Mouse (Mus musculus) forebrain, embryonic 10.5 days (tissue): Measurements from ENCODE around the gene Tet1. TPM values are rescaled to one million over a fixed set of nuclear protein-coding genes. Genes with fewer than 3 reads are reported as not detected.
A peak's percentile ranks its signal among the peaks of the same experiment; 100 is the strongest.

Experiments
- DNase-seq: peaks from one replicate; pipeline ENCODE4 v3.0.0-alpha.2; 2017; ENCODE audit warnings: low spot score; ENCODE audit errors: extremely low spot score
- H3K27ac ChIP-seq: fragments of 300-500 bp; sonication (generic); 2 replicates; pipeline ENCODE4 v1.5.1; 2016; ENCODE audit warnings: mild to moderate bottlenecking
- H3K27me3 ChIP-seq: fragments of 300-500 bp; sonication (generic); 2 replicates; pipeline ENCODE4 v1.6.1; 2016; ENCODE audit warnings: mild to moderate bottlenecking; ENCODE audit not compliant: poor library complexity, severe bottlenecking
- H3K36me3 ChIP-seq: fragments of 300-500 bp; sonication (generic); replicated peaks from 2 replicates; pipeline ENCODE4 v1.6.1; 2016; ENCODE audit warnings: mild to moderate bottlenecking, moderate library complexity
- H3K4me1 ChIP-seq: fragments of 300-500 bp; sonication (generic); 2 replicates; pipeline ENCODE4 v1.6.1; 2016
- H3K4me3 ChIP-seq: fragments of 300-500 bp; sonication (generic); 2 replicates; pipeline ENCODE4 v1.5.1; 2016; ENCODE audit warnings: mild to moderate bottlenecking, moderate library complexity
- H3K9me3 ChIP-seq: fragments of 300-500 bp; sonication (generic); 2 replicates; pipeline ENCODE4 v1.6.1; 2016; ENCODE audit warnings: mild to moderate bottlenecking, moderate library complexity
- WGBS: fragments of 180-500 bp; shearing (Covaris S2); methylation state at CpG from one replicate; pipeline ENCODE4 v1.1.7; 2016; 5-methylcytosine and 5-hydroxymethylcytosine counted together
- polyA plus RNA-seq: library from polyadenylated mRNA; unstranded; fragments of >200 nt; fragmentation: Nextera tagmentation; extraction: Ambion mirVana; gene quantifications from 2 replicates; pipeline ENCODE4 v1.2.1, GENCODE M21; 2016

Gene Tet1
- polyA plus RNA-seq, 1 experiment from 2014 or later = 30.6 TPM

DNA sequence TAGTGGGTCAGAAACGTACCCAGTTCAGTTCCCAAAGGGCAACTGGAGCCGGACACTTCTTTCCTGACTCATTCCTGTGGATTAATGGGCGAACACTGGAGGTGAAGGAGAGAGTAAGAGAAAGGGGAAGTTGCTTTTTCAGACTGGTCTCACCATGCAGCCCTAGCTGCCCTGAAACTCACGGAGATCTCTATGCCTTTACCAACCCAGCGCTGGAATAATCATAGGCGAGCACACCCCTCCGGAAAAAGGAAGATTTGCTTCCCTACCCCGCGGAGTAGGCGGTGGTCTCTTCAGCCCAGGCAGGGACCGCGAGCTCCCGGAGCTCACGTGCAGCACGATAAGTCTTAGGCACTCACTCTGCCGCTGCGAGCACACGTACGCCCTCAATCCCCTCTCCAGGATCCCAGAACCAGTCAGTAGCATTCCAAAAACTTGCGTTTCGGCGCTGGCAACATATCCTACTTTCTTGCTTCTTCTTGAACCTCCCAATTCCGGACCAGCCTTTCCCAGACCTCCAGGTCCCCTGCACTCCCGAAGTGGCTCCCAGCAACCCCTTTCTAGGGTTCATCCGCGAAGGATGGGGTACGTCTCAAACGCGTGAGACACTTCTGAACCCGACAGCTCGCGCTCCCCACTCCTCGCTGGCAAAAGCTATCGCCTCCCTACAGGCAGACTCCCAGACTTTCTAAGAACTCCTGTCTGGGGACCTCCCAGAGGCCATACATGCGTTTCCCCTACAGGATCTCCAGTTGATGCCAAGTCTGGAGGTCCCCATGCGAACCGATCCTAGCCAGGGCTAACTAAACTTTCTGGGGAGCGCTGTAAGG lies 22.6 kb downstream of the Tet1 start:
- Histone ChIP-seq H3K4me1 (peaks cover 45% of the 10 kb centered on the region), H3K4me3 (peak overlapping the region; percentile 85), H3K27me3 (peaks cover 19% of the 10 kb centered on the region), H3K27ac (peak overlapping the region; percentile 90), H3K36me3 (no peaks in the 10 kb centered on the region), H3K9me3 (no peaks in the 10 kb centered on the region)
- under 1% methylated on average over 38 of the region's 38 CpGs for WGBS
- peak; percentile 63 for DNase-seq

DNA sequence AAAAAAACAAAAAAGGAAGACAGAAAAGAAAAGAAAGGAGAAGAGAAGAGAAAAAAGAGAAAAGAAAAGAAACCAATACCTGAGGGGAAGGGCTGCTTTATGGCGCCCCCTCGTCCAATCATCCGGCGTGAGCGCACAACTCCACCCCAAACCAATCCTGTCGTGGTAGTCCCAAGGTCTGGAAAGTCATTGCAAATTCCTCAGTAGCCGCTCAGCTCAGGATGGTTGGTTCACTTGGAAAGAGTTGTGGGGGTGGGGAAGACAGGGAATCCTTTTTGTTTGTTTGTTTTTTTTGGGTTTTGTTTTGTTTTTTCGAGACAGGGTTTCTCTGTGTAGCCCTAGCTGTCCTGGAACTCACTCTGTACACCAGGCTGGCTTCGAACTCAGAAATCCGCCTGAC lies 23.3 kb downstream of the Tet1 start:
- Histone ChIP-seq H3K36me3 (peaks cover 1% of the 10 kb centered on the region), H3K9me3 (no peaks in the 10 kb centered on the region), H3K4me1 (peaks cover 46% of the 10 kb centered on the region), H3K27me3 (peaks cover 19% of the 10 kb centered on the region), H3K4me3 (peak overlapping the region; percentile 85), H3K27ac (no peak overlapping the region)
- no peak for DNase-seq
- 38% methylated on average over 10 of the region's 10 CpGs for WGBS

DNA sequence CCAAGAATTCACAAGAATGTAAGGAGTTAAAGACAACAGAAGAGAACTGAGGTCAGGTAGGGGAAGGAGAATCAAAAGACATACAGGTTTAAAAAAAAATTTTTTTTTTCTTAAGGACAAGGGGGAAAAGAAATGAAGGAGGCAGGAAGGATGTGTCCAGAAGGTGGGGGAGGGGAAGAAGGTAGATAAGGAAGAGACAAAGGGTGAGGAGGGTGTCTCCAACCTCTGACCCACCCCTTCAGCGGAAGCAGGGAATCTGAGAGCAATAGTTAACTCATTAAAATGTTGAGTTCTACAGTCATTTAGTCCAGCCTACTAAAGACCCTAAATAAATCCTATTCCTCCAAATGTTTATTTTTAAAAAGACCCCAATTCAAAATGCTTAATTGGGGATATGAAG lies 24.3 kb downstream of the Tet1 start:
- H3K27me3 ChIP-seq = peaks cover 19% of the 10 kb centered on the region
- no peak overlapping the region for H3K27ac ChIP-seq
- DNase-seq = no peak
- WGBS = 18% methylated on average over 1 of the region's 1 CpGs
- peaks cover 46% of the 10 kb centered on the region for H3K4me1 ChIP-seq
- peaks cover under 1% of the 10 kb centered on the region; the same call in 1 of the 2 replicates for H3K9me3 ChIP-seq
- H3K36me3 ChIP-seq = peaks cover 8% of the 10 kb centered on the region
- H3K4me3 ChIP-seq = no peak overlapping the region; the same call in 1 of the 2 replicates

DNA sequence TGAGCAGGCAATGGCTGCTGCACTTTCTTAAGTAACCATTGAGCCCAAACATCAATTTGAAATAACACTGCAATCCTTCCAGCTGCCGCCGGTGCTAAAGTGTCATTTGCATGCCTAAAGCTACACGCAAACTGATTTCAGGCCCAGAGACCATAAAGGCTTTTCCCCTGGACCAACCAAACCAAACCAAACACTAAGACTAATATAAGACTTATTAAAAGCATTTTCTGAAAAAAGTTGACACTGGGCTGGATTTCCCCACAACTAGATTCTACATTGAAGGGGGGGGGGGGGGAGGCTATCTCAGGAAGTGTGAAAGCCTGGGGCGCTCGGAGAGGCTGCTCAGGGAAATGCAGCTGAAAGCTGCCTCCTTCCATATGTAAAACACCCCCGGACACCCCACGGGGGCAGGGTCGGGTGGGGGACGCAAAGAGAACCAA lies 24.8 kb downstream of the Tet1 start:
- H3K4me1 ChIP-seq = peaks cover 46% of the 10 kb centered on the region
- peak overlapping the region; percentile 14; the same call in 1 of the 2 replicates for H3K4me3 ChIP-seq
- peaks cover 19% of the 10 kb centered on the region for H3K27me3 ChIP-seq
- H3K27ac ChIP-seq = no peak overlapping the region
- H3K36me3 ChIP-seq = peaks cover 14% of the 10 kb centered on the region
- peaks cover 6% of the 10 kb centered on the region; the same call in 1 of the 2 replicates for H3K9me3 ChIP-seq
- 9% methylated on average over 9 of the region's 9 CpGs for WGBS
- DNase-seq = no peak

DNA sequence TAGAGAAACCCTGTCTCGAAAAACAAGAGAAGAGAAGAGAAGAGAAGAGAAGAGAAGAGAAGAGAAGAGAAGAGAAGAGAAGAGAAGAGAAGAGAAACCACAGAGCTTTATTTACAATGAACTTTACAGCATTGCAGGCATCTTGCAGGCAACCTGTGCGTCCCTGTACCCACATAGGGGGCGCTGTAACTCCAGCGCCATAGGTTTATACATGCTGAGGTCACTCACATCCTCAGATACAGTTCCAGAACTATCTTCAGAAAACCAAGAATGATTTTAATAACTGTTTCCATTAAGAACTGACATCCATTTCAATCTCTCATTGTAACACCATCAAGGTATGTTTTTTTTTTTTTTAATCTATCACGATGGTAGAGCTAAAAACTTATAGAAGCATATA lies 27.6 kb downstream of the Tet1 start:
- Histone ChIP-seq H3K4me3 (no peak overlapping the region), H3K9me3 (peaks cover 6% of the 10 kb centered on the region; the same call in 1 of the 2 replicates), H3K27me3 (peaks cover 11% of the 10 kb centered on the region), H3K27ac (no peak overlapping the region), H3K36me3 (peaks cover 37% of the 10 kb centered on the region), H3K4me1 (peaks cover 35% of the 10 kb centered on the region)
- no peak for DNase-seq
- 56% methylated on average over 5 of the region's 5 CpGs for WGBS

DNA sequence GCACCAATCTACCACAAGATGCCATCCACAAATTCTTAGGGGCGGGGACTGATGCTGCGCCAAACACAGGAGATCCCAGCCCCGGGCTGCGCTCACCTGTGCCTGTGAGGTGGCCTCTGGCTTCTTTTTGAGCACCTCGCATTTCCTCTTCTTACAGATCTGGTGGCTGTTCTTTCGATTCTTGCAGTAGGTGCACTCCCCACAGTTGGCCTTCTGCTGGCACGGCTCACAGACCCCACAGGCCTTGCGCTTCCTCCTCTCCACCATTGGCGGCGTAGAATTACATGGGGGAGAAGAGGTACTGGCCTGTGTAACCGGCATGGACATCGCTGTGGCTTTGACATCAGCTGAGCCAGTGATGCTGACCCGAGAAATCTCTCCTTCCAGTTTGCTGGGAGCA lies 30.7 kb downstream of the Tet1 start:
- 89% methylated on average over 13 of the region's 13 CpGs for WGBS
- Histone ChIP-seq H3K27ac (no peak overlapping the region), H3K27me3 (no peaks in the 10 kb centered on the region), H3K9me3 (peaks cover 6% of the 10 kb centered on the region; the same call in 1 of the 2 replicates), H3K36me3 (peaks cover 47% of the 10 kb centered on the region), H3K4me3 (no peak overlapping the region), H3K4me1 (peaks cover 12% of the 10 kb centered on the region)
- no peak for DNase-seq

DNA sequence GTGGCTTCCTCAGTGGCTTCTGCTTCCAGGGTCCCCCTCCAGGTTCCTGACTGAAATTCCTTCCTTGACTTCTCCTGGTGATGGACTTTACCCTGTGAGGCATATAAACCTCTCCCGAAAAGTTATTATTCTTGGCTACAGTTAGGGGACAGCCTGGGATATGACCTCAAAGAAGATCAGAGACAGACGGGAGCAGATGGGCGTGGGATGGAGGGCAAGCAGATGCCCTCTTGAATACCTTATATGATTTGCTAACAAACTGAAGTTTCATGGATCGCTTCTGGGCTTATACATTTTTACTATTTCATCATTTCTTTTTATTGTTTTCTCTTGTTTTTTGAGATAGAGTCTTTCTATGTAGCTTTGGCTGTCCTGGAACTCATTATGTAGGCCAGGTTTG lies 33.2 kb downstream of the Tet1 start:
- Histone ChIP-seq H3K27me3 (no peaks in the 10 kb centered on the region), H3K4me1 (no peaks in the 10 kb centered on the region), H3K9me3 (peaks cover 6% of the 10 kb centered on the region; the same call in 1 of the 2 replicates), H3K4me3 (no peak overlapping the region), H3K27ac (no peak overlapping the region), H3K36me3 (peaks cover 46% of the 10 kb centered on the region)
- DNase-seq = no peak
- WGBS = 94% methylated on average over 4 of the region's 4 CpGs

DNA sequence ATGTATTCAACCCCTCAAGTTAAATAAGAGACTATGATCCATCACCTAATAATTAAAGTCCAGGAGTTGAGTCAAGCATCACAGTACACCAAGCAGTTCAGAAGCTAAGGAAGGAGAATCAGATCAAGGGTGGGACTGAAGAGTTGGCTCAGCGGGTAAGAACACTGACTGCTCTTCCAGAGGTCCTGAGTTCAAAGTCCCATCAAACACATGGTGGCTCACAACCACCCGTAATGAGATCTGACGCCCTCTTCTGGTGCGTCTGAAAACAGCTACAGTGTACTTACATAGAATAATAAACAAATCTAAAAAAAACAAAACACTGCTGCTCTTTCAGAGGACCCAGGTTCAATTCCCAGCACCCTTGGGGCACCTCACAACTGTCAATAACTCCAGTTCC lies 34.0 kb downstream of the Tet1 start:
- H3K27ac ChIP-seq = no peak overlapping the region
- H3K36me3 ChIP-seq = peaks cover 41% of the 10 kb centered on the region
- peaks cover 6% of the 10 kb centered on the region; the same call in 1 of the 2 replicates for H3K9me3 ChIP-seq
- no peak for DNase-seq
- no peaks in the 10 kb centered on the region for H3K4me1 ChIP-seq
- no peak overlapping the region for H3K4me3 ChIP-seq
- WGBS = 80% methylated on average over 4 of the region's 4 CpGs
- no peaks in the 10 kb centered on the region for H3K27me3 ChIP-seq

DNA sequence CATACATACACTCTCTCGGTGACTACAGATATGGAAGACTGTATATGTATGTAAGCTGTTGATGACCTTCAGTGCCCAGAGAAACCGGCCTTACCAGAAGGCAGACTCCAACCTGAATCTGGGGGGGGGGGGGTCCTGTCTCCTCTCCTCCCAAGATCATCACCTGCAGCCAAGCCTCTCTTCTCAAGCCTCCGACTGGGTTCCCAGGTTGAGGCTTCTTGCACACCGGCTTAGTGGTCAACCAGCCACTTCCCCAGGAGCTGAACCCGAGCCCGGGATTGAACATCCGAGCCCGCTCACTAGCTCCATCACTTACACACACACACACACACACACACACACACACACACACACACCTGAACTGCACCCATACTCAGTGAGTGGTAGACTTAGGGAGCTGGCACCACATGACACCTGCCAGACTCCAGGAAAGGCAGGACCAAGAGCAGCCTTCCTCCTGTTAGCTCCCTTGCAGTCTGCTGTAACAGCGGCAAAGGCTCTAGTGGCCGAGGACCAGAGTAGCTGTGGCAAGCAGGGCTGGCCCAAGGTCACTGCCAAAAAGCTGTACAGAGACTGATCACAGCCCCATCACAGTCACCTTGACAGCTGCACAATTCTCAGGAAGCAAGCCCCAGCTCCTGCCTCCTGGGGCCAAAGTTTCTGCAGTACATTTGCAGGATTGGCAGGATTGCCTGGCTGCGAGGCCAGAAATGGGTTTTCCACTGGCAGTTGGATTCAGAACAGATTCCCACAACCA lies 42.6 kb downstream of the Tet1 start:
- Histone ChIP-seq H3K4me3 (peak overlapping the region; percentile 61), H3K27me3 (no peaks in the 10 kb centered on the region), H3K36me3 (peaks cover 18% of the 10 kb centered on the region), H3K9me3 (peaks cover 4% of the 10 kb centered on the region; the same call in 1 of the 2 replicates), H3K4me1 (peaks cover 35% of the 10 kb centered on the region), H3K27ac (peak overlapping the region; percentile 93)
- DNase-seq = peak; percentile 25
- whole genome bisulfite sequencing = 15% methylated on average over 11 of the region's 11 CpGs

DNA sequence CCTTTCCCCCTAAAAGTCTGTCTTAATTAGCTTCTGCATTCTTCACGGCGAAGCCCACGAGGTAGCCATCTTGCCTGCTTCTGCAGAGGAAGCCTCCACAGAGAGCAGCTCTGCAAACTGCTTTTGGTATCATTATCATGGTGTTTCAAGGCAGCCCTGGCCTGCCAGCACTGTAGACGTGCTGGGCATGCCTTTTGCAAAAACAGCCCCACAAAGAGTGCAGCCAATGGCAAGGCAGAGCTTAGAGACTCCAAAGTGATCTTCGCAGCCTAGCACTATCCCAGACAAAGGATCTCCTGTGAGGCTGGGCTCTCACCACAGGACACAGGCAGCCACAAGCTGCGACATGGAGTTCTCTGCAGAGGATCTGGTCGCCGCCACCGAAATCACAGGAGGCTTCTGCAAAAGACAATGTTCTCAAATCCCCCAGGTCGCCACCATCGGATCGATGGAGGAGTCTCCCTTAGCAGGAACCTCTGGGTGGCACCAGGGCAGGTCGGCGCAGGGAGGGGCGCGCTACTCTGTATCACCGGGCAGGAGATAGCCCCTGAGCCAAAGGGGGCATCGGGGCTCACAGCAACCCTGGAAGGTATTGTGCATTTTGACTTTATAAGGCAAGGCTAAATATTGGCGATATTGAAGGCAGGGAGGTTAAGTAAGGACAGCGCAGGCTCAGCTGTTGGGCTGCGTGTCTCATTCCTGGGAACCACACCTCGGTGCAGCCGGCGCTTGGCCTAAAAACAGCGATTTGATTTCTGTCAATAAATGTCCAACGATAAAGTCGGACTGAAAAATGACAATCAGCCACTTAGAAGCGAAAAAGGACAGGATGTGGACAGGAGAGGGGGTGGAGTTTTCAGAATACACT lies 43.4 kb downstream of the Tet1 start:
- peaks cover 23% of the 10 kb centered on the region for H3K36me3 ChIP-seq
- WGBS = 2% methylated on average over 28 of the region's 28 CpGs
- H3K9me3 ChIP-seq = peaks cover 4% of the 10 kb centered on the region; the same call in 1 of the 2 replicates
- H3K4me3 ChIP-seq = peak overlapping the region; percentile 61
- no peaks in the 10 kb centered on the region for H3K27me3 ChIP-seq
- DNase-seq = peak; percentile 89
- peak overlapping the region; percentile 93 for H3K27ac ChIP-seq
- H3K4me1 ChIP-seq = peaks cover 35% of the 10 kb centered on the region

DNA sequence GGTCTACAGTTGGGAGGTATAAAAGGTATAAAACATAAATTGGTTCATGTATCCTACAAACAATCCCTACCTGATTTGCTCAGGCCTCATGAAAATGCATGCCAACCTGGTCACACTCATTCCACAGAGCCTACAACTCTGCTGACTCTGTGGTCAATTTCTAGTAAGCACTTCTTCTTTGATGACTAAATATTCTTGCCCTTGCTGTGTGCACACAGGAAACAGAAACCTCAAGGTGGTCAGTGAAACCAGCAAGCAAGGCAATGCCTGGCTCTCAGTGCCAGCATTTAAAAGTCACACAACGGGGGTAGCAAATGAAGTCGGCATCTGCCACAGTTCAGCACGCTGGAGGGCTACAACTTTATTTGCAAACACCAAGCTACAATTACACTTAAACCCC lies 45.2 kb downstream of the Tet1 start:
- no peak for DNase-seq
- Histone ChIP-seq H3K4me1 (peaks cover 35% of the 10 kb centered on the region), H3K27ac (peak overlapping the region; percentile 72; the same call in 1 of the 2 replicates), H3K27me3 (no peaks in the 10 kb centered on the region), H3K9me3 (peaks cover 4% of the 10 kb centered on the region; the same call in 1 of the 2 replicates), H3K36me3 (peaks cover 28% of the 10 kb centered on the region), H3K4me3 (peak overlapping the region; percentile 61; the same call in 1 of the 2 replicates)
- WGBS = 90% methylated on average over 3 of the region's 3 CpGs

DNA sequence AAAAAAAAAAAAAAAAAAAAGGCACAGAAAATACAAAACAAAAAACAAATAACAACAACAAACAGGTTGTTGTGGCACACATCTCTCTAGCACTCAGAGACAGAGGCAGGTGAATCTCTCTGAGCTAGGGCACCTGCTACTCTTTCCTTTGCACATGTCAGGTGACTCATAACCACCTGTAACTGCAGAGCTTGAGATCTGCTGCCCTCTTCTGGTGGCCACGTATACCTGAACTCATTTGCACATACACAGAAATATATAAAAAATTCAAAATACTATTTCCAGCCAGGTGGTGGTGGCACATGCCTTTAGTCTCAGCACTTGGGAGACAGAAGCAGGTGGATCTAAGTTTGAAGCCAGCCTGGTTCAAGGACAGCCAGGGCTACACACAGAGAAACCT lies 46.4 kb downstream of the Tet1 start:
- DNase-seq = no peak
- H3K27me3 ChIP-seq = no peaks in the 10 kb centered on the region
- peaks cover 4% of the 10 kb centered on the region; the same call in 1 of the 2 replicates for H3K9me3 ChIP-seq
- H3K36me3 ChIP-seq = peaks cover 29% of the 10 kb centered on the region
- no peak overlapping the region for H3K27ac ChIP-seq
- WGBS = 93% methylated on average over 1 of the region's 1 CpGs
- peaks cover 35% of the 10 kb centered on the region for H3K4me1 ChIP-seq
- H3K4me3 ChIP-seq = no peak overlapping the region
